Mouse (Mus musculus): ENCODE measurements around the gene Khdc3.

- TF ChIP-seq CTCF (IDR thresholded peaks at IDR 0.05; ENCODE audit: control insufficient read depth, insufficient read depth, low read length): no peak
- TF ChIP-seq POLR2A (IDR thresholded peaks at IDR 0.05; ENCODE audit: borderline replicate concordance, control insufficient read depth, low read depth, low read length): no peak
These were observed 23.5 kb downstream of the Khdc3 start for GRCm38 (mm10) chr9:73125043-73125570.

Measured in bone marrow, adult 2 months (tissue).